Mouse (Mus musculus): ENCODE measurements around the gene Ggcx. TPM values are rescaled to one million over a fixed set of nuclear protein-coding genes. Genes with fewer than 3 reads are reported as not detected.
A peak's percentile ranks its signal among the peaks of the same experiment; 100 is the strongest.

The Ggcx gene
- 21.8 and 23.0 TPM in 2 replicates for polyA plus RNA-seq (2016; fragmentation: Nextera tagmentation; extraction: Ambion mirVana)

DNA sequence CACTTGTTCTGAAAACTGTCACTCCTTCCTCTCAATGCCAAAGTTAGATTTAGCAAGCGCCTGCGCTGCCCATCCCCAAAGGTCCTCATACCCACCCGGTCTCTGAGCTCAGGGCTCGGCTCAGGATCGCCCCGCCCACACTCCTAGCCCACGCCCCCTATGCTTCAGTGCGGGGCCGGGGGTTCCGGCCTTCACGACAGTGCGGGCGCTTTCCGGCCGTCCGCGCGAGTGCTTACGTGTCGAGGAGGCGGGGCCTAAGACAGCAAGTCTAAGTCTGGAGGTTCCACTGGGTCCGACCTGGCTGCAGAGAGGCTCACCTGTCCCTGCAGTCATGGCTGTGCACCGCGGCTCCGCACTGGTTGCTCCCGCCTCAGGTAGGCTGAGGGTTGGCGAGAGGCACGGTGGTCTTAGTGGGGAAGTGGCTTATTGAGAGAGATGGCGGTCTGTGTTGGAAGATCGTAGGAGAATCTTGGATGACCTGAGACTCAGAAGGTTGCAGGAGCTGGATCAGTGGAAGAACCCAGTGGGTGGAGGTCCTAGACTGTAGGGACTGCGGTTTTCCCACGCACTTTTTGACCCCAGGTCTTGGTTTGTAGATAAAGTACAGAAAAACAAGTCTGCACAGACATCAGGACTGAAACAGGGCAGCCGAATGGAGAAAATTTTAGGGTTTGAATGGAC lies at the start of gene Ggcx:
TSS of gene Ggcx (plus strand) at position 233 of the 681 bp plus-strand sequence.
- Histone ChIP-seq H3K27me3 (replicated peaks) (no peaks in the 10 kb centered on the region), H3K9me3 (replicated peaks) (no peaks in the 10 kb centered on the region), H3K4me2 (peak within 1 kb of the TSS; percentile 82), H3K4me1 (peaks cover 48% of the 10 kb centered on the region), H3K36me3 (peaks cover 21% of the 10 kb centered on the region), H3K9ac (peak within 1 kb of the TSS; percentile 78), H3K27ac (peak within 1 kb of the TSS; percentile 70), H3K4me3 (peak within 1 kb of the TSS; percentile 74)
- WGBS (ENCODE audit: insufficient replicate concordance), result 1% methylated on average over 33 of the region's 33 CpGs
- ATAC-seq, result peak; percentile 86

DNA sequence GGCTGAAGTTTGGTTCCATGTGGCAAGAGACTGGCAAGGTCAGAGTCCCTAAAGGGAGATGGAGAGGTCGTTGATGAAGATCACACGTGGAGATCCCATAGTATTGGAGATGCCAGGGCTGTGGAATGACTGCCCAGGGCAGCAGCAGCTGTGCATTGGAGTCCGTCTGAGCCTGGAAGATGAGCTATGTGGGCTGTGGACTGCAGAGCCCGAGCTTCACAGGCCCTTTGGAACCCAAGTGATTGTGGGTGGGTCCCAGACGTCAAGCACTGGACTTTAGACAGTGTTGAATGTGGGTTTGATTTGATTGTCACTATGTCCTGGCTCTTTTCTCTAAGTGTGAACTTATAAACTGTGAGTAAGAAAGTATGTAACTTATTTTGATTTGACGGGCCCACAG lies 49.1 kb upstream of the Ggcx start:
- WGBS (ENCODE audit: insufficient replicate concordance), result 60% methylated on average over 6 of the region's 6 CpGs
- Histone ChIP-seq H3K4me3 (no peak overlapping the region), H3K27ac (no peak overlapping the region), H3K4me1 (peaks cover 41% of the 10 kb centered on the region), H3K27me3 (replicated peaks) (no peaks in the 10 kb centered on the region), H3K4me2 (no peak overlapping the region), H3K9ac (no peak overlapping the region), H3K36me3 (peaks cover 30% of the 10 kb centered on the region), H3K9me3 (replicated peaks) (no peaks in the 10 kb centered on the region)
- ATAC-seq, result no peak

- Histone ChIP-seq H3K4me3 (no peak overlapping the region), H3K4me1 (peaks cover 41% of the 10 kb centered on the region), H3K9ac (no peak overlapping the region), H3K27ac (no peak overlapping the region), H3K27me3 (replicated peaks) (no peaks in the 10 kb centered on the region), H3K4me2 (no peak overlapping the region), H3K36me3 (peaks cover 20% of the 10 kb centered on the region), H3K9me3 (replicated peaks) (no peaks in the 10 kb centered on the region)
- WGBS (ENCODE audit: insufficient replicate concordance), result 56% methylated on average over 3 of the region's 3 CpGs
- ATAC-seq, result no peak
Measured at GRCm38 (mm10) chr6:72366304-72366703, 47.8 kb upstream of the Ggcx start.

DNA sequence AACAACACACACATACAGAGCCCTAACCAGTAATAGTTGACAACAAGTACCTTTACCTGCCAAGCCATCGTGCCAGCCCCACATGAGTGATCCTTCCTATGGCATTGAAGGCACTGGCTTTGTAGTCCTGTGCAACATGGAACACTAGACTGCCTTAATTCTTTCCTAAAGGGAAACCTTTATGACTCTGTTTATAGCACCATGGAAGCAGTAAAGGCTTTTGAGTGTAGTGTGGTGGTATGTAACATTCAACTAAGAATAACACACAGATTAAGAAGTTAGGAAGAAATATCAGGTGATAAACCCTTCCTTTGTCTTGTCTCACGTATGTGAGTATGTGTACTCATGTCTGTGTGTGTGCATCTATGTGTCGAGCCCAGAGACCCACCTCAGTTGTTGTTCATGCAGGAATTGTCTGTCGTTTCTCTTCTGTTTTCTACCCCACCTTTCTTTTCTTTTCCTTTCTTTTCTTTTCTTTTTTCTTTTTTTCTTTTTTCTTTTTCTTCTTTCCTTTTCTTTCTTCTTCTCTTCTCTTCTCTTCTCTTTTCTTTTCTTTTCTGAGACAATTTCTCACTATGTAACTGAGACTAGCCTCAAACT lies 47.2 kb upstream of the Ggcx start, which contains the start of gene Rnf181:
TSS of gene Rnf181 (minus strand) at position 113 of the 600 bp plus-strand sequence.
- H3K4me2 ChIP-seq, result no peak within 1 kb of the TSS
- H3K4me1 ChIP-seq, result peaks cover 41% of the 10 kb centered on the region
- no peaks in the 10 kb centered on the region for H3K27me3 ChIP-seq (replicated peaks)
- H3K9me3 ChIP-seq (replicated peaks), result no peaks in the 10 kb centered on the region
- 66% methylated on average over 4 of the region's 4 CpGs for WGBS (ENCODE audit: insufficient replicate concordance)
- ATAC-seq, result no peak
- no peak within 1 kb of the TSS for H3K4me3 ChIP-seq
- H3K27ac ChIP-seq, result no peak within 1 kb of the TSS
- no peak within 1 kb of the TSS for H3K9ac ChIP-seq
- peaks cover 20% of the 10 kb centered on the region for H3K36me3 ChIP-seq

DNA sequence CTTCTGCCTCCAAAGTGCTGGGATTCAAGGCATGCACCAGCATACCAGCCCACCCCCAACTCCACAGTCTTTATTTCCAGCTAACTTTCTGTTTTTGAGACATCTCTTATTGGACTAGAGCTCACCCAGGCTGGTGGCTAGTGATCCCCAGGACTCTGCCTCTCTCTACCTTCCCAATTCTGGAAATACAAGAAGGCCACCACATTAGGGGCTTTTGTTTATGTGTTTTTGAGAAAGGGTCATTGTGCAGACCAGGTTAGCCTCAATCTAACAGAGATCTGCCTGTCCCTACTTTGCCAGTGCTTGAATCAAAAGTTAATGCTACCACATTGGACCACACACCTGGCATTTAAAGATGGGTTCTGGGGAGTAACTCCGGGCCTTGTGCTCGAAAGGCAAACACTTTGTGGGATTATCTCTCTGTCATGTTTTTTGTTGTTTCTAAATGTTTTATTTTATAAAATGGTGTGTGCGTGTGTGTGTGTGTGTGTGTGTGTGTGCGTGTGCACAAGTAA lies 46.6 kb upstream of the Ggcx start:
- no peak for ATAC-seq
- H3K27me3 ChIP-seq (replicated peaks), result no peaks in the 10 kb centered on the region
- H3K4me1 ChIP-seq, result peaks cover 46% of the 10 kb centered on the region
- no peak overlapping the region for H3K4me2 ChIP-seq
- H3K9me3 ChIP-seq (replicated peaks), result no peaks in the 10 kb centered on the region
- H3K36me3 ChIP-seq, result peaks cover 24% of the 10 kb centered on the region
- WGBS (ENCODE audit: insufficient replicate concordance), result 72% methylated on average over 4 of the region's 4 CpGs
- no peak overlapping the region for H3K27ac ChIP-seq
- no peak overlapping the region for H3K9ac ChIP-seq
- H3K4me3 ChIP-seq, result no peak overlapping the region

GRCm38 (mm10) chr6:72369557-72369956 lies 44.6 kb upstream of the Ggcx start:
- H3K4me1 ChIP-seq, result peaks cover 53% of the 10 kb centered on the region
- H3K4me2 ChIP-seq, result no peak overlapping the region
- H3K9me3 ChIP-seq (replicated peaks), result no peaks in the 10 kb centered on the region
- peaks cover 24% of the 10 kb centered on the region for H3K36me3 ChIP-seq
- no peak overlapping the region for H3K27ac ChIP-seq
- H3K9ac ChIP-seq, result no peak overlapping the region
- H3K4me3 ChIP-seq, result no peak overlapping the region
- H3K27me3 ChIP-seq (replicated peaks), result no peaks in the 10 kb centered on the region
- 76% methylated on average over 4 of the region's 4 CpGs for WGBS (ENCODE audit: insufficient replicate concordance)
- ATAC-seq, result no peak

GRCm38 (mm10) chr6:72370091-72370490 lies 44.0 kb upstream of the Ggcx start:
- ATAC-seq, result no peak
- Histone ChIP-seq H3K9me3 (replicated peaks) (no peaks in the 10 kb centered on the region), H3K27ac (no peak overlapping the region), H3K36me3 (peaks cover 24% of the 10 kb centered on the region), H3K4me3 (no peak overlapping the region), H3K4me2 (no peak overlapping the region), H3K4me1 (peaks cover 58% of the 10 kb centered on the region), H3K9ac (no peak overlapping the region), H3K27me3 (replicated peaks) (no peaks in the 10 kb centered on the region)
- WGBS (ENCODE audit: insufficient replicate concordance), result 78% methylated on average over 12 of the region's 12 CpGs

GRCm38 (mm10) chr6:72371147-72371546 lies 43.0 kb upstream of the Ggcx start:
- no peak overlapping the region for H3K4me3 ChIP-seq
- peak overlapping the region; percentile 53 for H3K27ac ChIP-seq
- no peak overlapping the region for H3K4me2 ChIP-seq
- H3K36me3 ChIP-seq, result peaks cover 32% of the 10 kb centered on the region
- no peaks in the 10 kb centered on the region for H3K27me3 ChIP-seq (replicated peaks)
- H3K4me1 ChIP-seq, result peaks cover 69% of the 10 kb centered on the region
- no peak for ATAC-seq
- WGBS (ENCODE audit: insufficient replicate concordance), result 67% methylated on average over 5 of the region's 5 CpGs
- no peaks in the 10 kb centered on the region for H3K9me3 ChIP-seq (replicated peaks)
- H3K9ac ChIP-seq, result no peak overlapping the region

DNA sequence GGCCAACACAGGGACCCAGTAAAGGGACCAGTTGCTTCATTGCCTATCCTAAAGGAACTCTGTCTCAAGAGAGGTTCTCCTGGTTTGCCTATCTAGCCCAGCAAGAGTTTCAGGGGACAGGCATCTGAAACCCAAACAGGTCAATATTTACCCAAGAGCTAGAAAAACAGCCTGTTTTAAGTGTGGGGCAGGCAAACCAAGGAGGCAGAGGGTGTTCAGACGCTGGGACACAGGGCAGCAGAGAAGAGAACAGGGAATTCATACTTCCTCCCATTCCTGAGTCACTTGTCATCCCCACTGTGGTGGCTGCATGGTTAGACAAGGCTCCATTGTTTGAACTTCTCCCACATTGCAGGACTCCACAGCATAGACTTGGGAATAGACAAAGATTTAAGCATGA lies 42.5 kb upstream of the Ggcx start:
- Histone ChIP-seq H3K9ac (no peak overlapping the region), H3K9me3 (replicated peaks) (no peaks in the 10 kb centered on the region), H3K27me3 (replicated peaks) (no peaks in the 10 kb centered on the region), H3K4me1 (peaks cover 73% of the 10 kb centered on the region), H3K27ac (peak overlapping the region; percentile 53), H3K4me3 (no peak overlapping the region), H3K4me2 (no peak overlapping the region), H3K36me3 (peaks cover 34% of the 10 kb centered on the region)
- no peak for ATAC-seq
- 52% methylated on average over 1 of the region's 1 CpGs for WGBS (ENCODE audit: insufficient replicate concordance)

- peaks cover 39% of the 10 kb centered on the region for H3K36me3 ChIP-seq
- H3K27ac ChIP-seq, result no peak overlapping the region
- ATAC-seq, result no peak
- H3K4me3 ChIP-seq, result no peak overlapping the region
- H3K9ac ChIP-seq, result no peak overlapping the region
- WGBS (ENCODE audit: insufficient replicate concordance), result 89% methylated on average over 4 of the region's 4 CpGs
- no peaks in the 10 kb centered on the region for H3K27me3 ChIP-seq (replicated peaks)
- H3K4me2 ChIP-seq, result no peak overlapping the region
- H3K4me1 ChIP-seq, result peaks cover 86% of the 10 kb centered on the region
- no peaks in the 10 kb centered on the region for H3K9me3 ChIP-seq (replicated peaks)
Measured at GRCm38 (mm10) chr6:72373184-72373583, 40.9 kb upstream of the Ggcx start.

DNA sequence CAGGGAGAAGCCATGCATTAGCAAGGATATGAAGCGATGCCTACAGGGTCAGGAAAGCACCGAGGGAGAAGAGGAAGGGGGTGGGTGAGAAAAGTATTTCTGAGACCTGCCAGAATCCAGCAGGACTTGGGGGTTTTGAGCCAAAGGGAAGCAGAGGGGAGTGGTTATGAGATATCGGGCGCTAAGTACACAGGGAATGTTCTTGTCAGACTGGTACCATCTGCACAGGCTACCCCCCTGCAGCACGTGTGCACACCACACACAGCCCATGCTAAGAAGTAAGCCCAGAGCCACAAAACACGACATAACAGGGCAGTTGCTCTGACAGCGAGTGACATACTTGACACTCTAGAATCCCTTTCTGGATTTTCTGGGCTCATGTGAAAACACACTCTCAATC lies 39.9 kb upstream of the Ggcx start:
- Histone ChIP-seq H3K4me2 (peak overlapping the region; percentile 60), H3K9me3 (replicated peaks) (no peaks in the 10 kb centered on the region), H3K27me3 (replicated peaks) (no peaks in the 10 kb centered on the region), H3K9ac (no peak overlapping the region), H3K36me3 (peaks cover 29% of the 10 kb centered on the region), H3K27ac (peak overlapping the region; percentile 12), H3K4me3 (no peak overlapping the region), H3K4me1 (peaks cover 95% of the 10 kb centered on the region)
- 52% methylated on average over 7 of the region's 7 CpGs for WGBS (ENCODE audit: insufficient replicate concordance)
- ATAC-seq, result no peak

DNA sequence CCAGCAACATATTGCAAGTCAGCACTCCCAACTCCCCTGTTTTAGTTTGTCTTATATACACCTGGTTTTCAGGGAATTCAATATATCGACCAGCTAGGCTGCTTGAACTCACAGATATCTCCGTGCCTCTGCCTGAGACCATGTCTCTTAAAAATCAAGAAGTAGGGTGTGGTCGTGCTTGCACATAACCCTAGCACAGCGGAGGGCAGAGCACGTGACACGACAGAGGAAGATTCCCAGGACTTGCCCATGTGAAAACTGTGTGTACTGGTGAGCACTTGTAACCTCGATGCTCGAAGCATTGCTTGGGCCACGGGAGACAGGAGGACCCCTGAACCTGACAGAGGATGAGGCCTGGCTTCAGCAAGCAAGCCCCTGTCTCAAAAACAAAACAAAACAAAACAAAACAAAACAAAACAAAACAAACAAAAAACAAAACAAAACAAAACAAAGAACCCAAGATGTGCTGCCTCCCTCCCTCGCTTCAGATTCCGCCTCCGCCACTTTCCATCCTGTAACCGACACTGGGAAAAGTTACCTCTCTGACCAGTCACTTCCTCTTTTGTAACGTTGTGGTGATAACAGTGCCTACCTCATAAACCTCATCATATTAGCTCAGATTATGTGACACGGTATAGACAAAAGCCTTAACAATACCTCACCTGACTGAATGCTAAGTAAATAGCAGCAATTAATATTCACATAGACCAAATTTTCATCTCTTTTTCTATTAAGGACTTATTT lies 39.1 kb upstream of the Ggcx start:
- WGBS (ENCODE audit: insufficient replicate concordance), result 29% methylated on average over 15 of the region's 15 CpGs
- peaks cover 21% of the 10 kb centered on the region; the same call in 1 of the 2 replicates for H3K36me3 ChIP-seq
- H3K4me1 ChIP-seq, result peaks cover 95% of the 10 kb centered on the region
- H3K27ac ChIP-seq, result peak overlapping the region; percentile 18; the same call in 1 of the 2 replicates
- ATAC-seq, result peak; percentile 77
- H3K4me2 ChIP-seq, result peak overlapping the region; percentile 60
- H3K9me3 ChIP-seq (replicated peaks), result no peaks in the 10 kb centered on the region
- peak overlapping the region; percentile 24 for H3K4me3 ChIP-seq
- 0 out of 2 replicates have a peak overlapping the region, but pooled peaks have one; percentile 29 for H3K9ac ChIP-seq
- no peaks in the 10 kb centered on the region for H3K27me3 ChIP-seq (replicated peaks)

Measured in liver, embryonic 12.5 days (tissue).